Mouse (Mus musculus): Measurements from ENCODE around the gene Nprl3. TPM values are rescaled to one million over a fixed set of nuclear protein-coding genes. Genes with fewer than 3 reads are reported as not detected.

Nprl3 gene
- polyA plus RNA-seq, 1 experiment from 2014 or later: 31.0 TPM

GRCm38 (mm10) chr11:32195867-32196540, 71.5 kb downstream of the Nprl3 start:
- DNase-seq (ENCODE audit: low spot score): no peak
- no peak overlapping the region for H3K9ac ChIP-seq (ENCODE audit: low read depth, low read length)
- no peak overlapping the region for H3K27ac ChIP-seq (ENCODE audit: low read depth, low read length)

GRCm38 (mm10) chr11:32194626-32195025, 72.9 kb downstream of the Nprl3 start:
- Histone ChIP-seq H3K4me2 (no peak overlapping the region), H3K4me1 (replicated peaks; ENCODE audit: control insufficient read depth, insufficient read depth, low read length) (peaks cover 20% of the 10 kb centered on the region), H3K9me3 (ENCODE audit: control insufficient read depth, low read length) (no peaks in the 10 kb centered on the region), H3K4me3 (ENCODE audit: low read depth, low read length) (no peak overlapping the region), H3K9ac (ENCODE audit: low read depth, low read length) (no peak overlapping the region), H3K27me3 (replicated peaks; ENCODE audit: control insufficient read depth, insufficient read depth, low read length) (no peaks in the 10 kb centered on the region), H3K27ac (ENCODE audit: low read depth, low read length) (no peak overlapping the region), H3K36me3 (ENCODE audit: control insufficient read depth, insufficient read depth, low read length) (no peaks in the 10 kb centered on the region)
- no peak for DNase-seq (ENCODE audit: low spot score)
- ATAC-seq (replicated peaks; ENCODE audit: low FRiP score): no peak
- 83% methylated on average over 5 of the region's 5 CpGs for WGBS

More at GRCm38 (mm10) chr11:32195867-32196540, 71.5 kb downstream of the Nprl3 start:
- WGBS: 16% methylated on average over 11 of the region's 11 CpGs
- Histone ChIP-seq H3K4me2 (peak overlapping the region; percentile 33), H3K9me3 (ENCODE audit: control insufficient read depth, low read length) (no peaks in the 10 kb centered on the region), H3K27me3 (replicated peaks; ENCODE audit: control insufficient read depth, insufficient read depth, low read length) (no peaks in the 10 kb centered on the region), H3K4me1 (replicated peaks; ENCODE audit: control insufficient read depth, insufficient read depth, low read length) (peaks cover 26% of the 10 kb centered on the region), H3K36me3 (ENCODE audit: control insufficient read depth, insufficient read depth, low read length) (no peaks in the 10 kb centered on the region), H3K4me3 (ENCODE audit: low read depth, low read length) (no peak overlapping the region)
- ATAC-seq (replicated peaks; ENCODE audit: low FRiP score): peak; percentile 39

DNA sequence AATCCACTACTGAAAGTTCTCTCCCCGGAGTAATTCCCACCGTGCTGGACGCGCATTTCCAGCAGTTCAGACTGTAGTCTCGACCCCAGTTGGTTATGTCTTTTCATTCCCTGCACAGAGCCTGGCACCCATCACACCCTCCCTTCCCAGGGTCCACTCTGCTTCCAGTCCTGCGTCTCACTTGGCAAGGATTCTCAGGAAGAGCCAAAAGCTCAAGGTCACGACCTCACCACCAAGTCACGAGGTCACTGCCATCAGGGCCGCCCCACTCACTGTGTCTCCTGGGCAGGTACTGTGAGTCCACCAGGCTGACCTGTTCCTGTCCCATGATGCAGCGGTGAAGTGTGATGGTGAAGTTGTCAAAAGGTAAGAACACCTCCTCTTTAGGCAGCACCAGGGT, 73.4 kb downstream of the Nprl3 start:
- H3K9me3 ChIP-seq (ENCODE audit: control insufficient read depth, low read length): no peaks in the 10 kb centered on the region
- H3K36me3 ChIP-seq (ENCODE audit: control insufficient read depth, insufficient read depth, low read length): no peaks in the 10 kb centered on the region
- no peak overlapping the region for H3K4me2 ChIP-seq
- no peak overlapping the region for H3K9ac ChIP-seq (ENCODE audit: low read depth, low read length)
- no peaks in the 10 kb centered on the region for H3K27me3 ChIP-seq (replicated peaks; ENCODE audit: control insufficient read depth, insufficient read depth, low read length)
- no peak for ATAC-seq (replicated peaks; ENCODE audit: low FRiP score)
- no peak overlapping the region for H3K27ac ChIP-seq (ENCODE audit: low read depth, low read length)
- 80% methylated on average over 10 of the region's 10 CpGs for WGBS
- H3K4me1 ChIP-seq (replicated peaks; ENCODE audit: control insufficient read depth, insufficient read depth, low read length): peaks cover 15% of the 10 kb centered on the region
- peak; percentile 26 for DNase-seq (ENCODE audit: low spot score)
- H3K4me3 ChIP-seq (ENCODE audit: low read depth, low read length): no peak overlapping the region

- H3K4me2 ChIP-seq: no peak overlapping the region
- no peak overlapping the region for H3K4me3 ChIP-seq (ENCODE audit: low read depth, low read length)
- no peaks in the 10 kb centered on the region for H3K9me3 ChIP-seq (ENCODE audit: control insufficient read depth, low read length)
- 90% methylated on average over 10 of the region's 10 CpGs for WGBS
- no peak for ATAC-seq (replicated peaks; ENCODE audit: low FRiP score)
- no peak for DNase-seq (ENCODE audit: low spot score)
- H3K27me3 ChIP-seq (replicated peaks; ENCODE audit: control insufficient read depth, insufficient read depth, low read length): no peaks in the 10 kb centered on the region
- H3K4me1 ChIP-seq (replicated peaks; ENCODE audit: control insufficient read depth, insufficient read depth, low read length): peaks cover 8% of the 10 kb centered on the region
- H3K9ac ChIP-seq (ENCODE audit: low read depth, low read length): no peak overlapping the region
- no peaks in the 10 kb centered on the region for H3K36me3 ChIP-seq (ENCODE audit: control insufficient read depth, insufficient read depth, low read length)
- no peak overlapping the region for H3K27ac ChIP-seq (ENCODE audit: low read depth, low read length)
These were observed 74.4 kb downstream of the Nprl3 start for GRCm38 (mm10) chr11:32193156-32193555.

- H3K4me1 ChIP-seq (replicated peaks; ENCODE audit: control insufficient read depth, insufficient read depth, low read length): peaks cover 2% of the 10 kb centered on the region; the same call in 1 of the 2 replicates
- H3K36me3 ChIP-seq (ENCODE audit: control insufficient read depth, insufficient read depth, low read length): no peaks in the 10 kb centered on the region
- 81% methylated on average over 13 of the region's 13 CpGs for WGBS
- H3K9me3 ChIP-seq (ENCODE audit: control insufficient read depth, low read length): no peaks in the 10 kb centered on the region
- no peak for ATAC-seq (replicated peaks; ENCODE audit: low FRiP score)
- H3K9ac ChIP-seq (ENCODE audit: low read depth, low read length): no peak overlapping the region
- DNase-seq (ENCODE audit: low spot score): no peak
- no peak overlapping the region for H3K4me3 ChIP-seq (ENCODE audit: low read depth, low read length)
- no peaks in the 10 kb centered on the region for H3K27me3 ChIP-seq (replicated peaks; ENCODE audit: control insufficient read depth, insufficient read depth, low read length)
- H3K27ac ChIP-seq (ENCODE audit: low read depth, low read length): no peak overlapping the region
- H3K4me2 ChIP-seq: no peak overlapping the region
These were observed 76.8 kb downstream of the Nprl3 start for GRCm38 (mm10) chr11:32190603-32191110.

GRCm38 (mm10) chr11:32190119-32190518, 77.4 kb downstream of the Nprl3 start:
- 82% methylated on average over 9 of the region's 9 CpGs for WGBS
- no peak overlapping the region for H3K9ac ChIP-seq (ENCODE audit: low read depth, low read length)
- no peak overlapping the region for H3K27ac ChIP-seq (ENCODE audit: low read depth, low read length)
- H3K36me3 ChIP-seq (ENCODE audit: control insufficient read depth, insufficient read depth, low read length): no peaks in the 10 kb centered on the region
- no peaks in the 10 kb centered on the region for H3K27me3 ChIP-seq (replicated peaks; ENCODE audit: control insufficient read depth, insufficient read depth, low read length)
- ATAC-seq (replicated peaks; ENCODE audit: low FRiP score): no peak
- H3K4me3 ChIP-seq (ENCODE audit: low read depth, low read length): no peak overlapping the region
- no peak for DNase-seq (ENCODE audit: low spot score)
- H3K4me1 ChIP-seq (replicated peaks; ENCODE audit: control insufficient read depth, insufficient read depth, low read length): no peaks in the 10 kb centered on the region
- H3K9me3 ChIP-seq (ENCODE audit: control insufficient read depth, low read length): no peaks in the 10 kb centered on the region
- no peak overlapping the region for H3K4me2 ChIP-seq

GRCm38 (mm10) chr11:32189434-32189833, 78.1 kb downstream of the Nprl3 start:
- H3K4me3 ChIP-seq (ENCODE audit: low read depth, low read length): no peak overlapping the region
- H3K27me3 ChIP-seq (replicated peaks; ENCODE audit: control insufficient read depth, insufficient read depth, low read length): no peaks in the 10 kb centered on the region
- 81% methylated on average over 5 of the region's 5 CpGs for WGBS
- no peaks in the 10 kb centered on the region for H3K36me3 ChIP-seq (ENCODE audit: control insufficient read depth, insufficient read depth, low read length)
- no peak overlapping the region for H3K27ac ChIP-seq (ENCODE audit: low read depth, low read length)
- H3K9me3 ChIP-seq (ENCODE audit: control insufficient read depth, low read length): no peaks in the 10 kb centered on the region
- no peak for DNase-seq (ENCODE audit: low spot score)
- no peaks in the 10 kb centered on the region for H3K4me1 ChIP-seq (replicated peaks; ENCODE audit: control insufficient read depth, insufficient read depth, low read length)
- H3K9ac ChIP-seq (ENCODE audit: low read depth, low read length): no peak overlapping the region
- H3K4me2 ChIP-seq: no peak overlapping the region
- no peak for ATAC-seq (replicated peaks; ENCODE audit: low FRiP score)

GRCm38 (mm10) chr11:32188881-32189280, 78.6 kb downstream of the Nprl3 start:
- no peaks in the 10 kb centered on the region for H3K27me3 ChIP-seq (replicated peaks; ENCODE audit: control insufficient read depth, insufficient read depth, low read length)
- ATAC-seq (replicated peaks; ENCODE audit: low FRiP score) (no peak), DNase-seq (ENCODE audit: low spot score) (no peak)
- no peak overlapping the region for H3K9ac ChIP-seq (ENCODE audit: low read depth, low read length)
- no peaks in the 10 kb centered on the region for H3K9me3 ChIP-seq (ENCODE audit: control insufficient read depth, low read length)
- no peak overlapping the region for H3K4me2 ChIP-seq
- H3K4me1 ChIP-seq (replicated peaks; ENCODE audit: control insufficient read depth, insufficient read depth, low read length): no peaks in the 10 kb centered on the region
- H3K4me3 ChIP-seq (ENCODE audit: low read depth, low read length): no peak overlapping the region
- H3K36me3 ChIP-seq (ENCODE audit: control insufficient read depth, insufficient read depth, low read length): no peaks in the 10 kb centered on the region
- WGBS: 86% methylated on average over 12 of the region's 12 CpGs
- no peak overlapping the region for H3K27ac ChIP-seq (ENCODE audit: low read depth, low read length)

DNA sequence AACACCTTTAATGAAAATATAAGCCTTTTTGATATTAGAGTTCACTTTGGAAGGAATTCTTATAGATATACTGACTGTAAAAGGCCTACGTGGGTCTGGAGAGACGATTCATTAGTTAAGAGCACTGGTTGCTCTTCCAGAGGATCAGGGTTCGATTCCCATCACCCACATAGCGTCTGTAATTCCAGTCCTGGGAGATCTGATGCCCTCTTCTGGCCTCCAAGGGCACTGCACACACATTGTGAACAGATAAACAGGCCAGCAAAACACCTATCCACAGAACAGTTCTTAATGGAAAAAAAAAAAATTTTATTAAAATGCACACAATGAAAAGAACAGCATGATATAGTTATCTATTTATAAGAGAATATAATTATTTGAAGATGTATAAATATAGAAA, 80.3 kb downstream of the Nprl3 start:
- Histone ChIP-seq H3K4me2 (no peak overlapping the region), H3K36me3 (ENCODE audit: control insufficient read depth, insufficient read depth, low read length) (no peaks in the 10 kb centered on the region), H3K9me3 (ENCODE audit: control insufficient read depth, low read length) (no peaks in the 10 kb centered on the region), H3K9ac (ENCODE audit: low read depth, low read length) (no peak overlapping the region), H3K27ac (ENCODE audit: low read depth, low read length) (no peak overlapping the region), H3K4me3 (ENCODE audit: low read depth, low read length) (no peak overlapping the region), H3K4me1 (replicated peaks; ENCODE audit: control insufficient read depth, insufficient read depth, low read length) (no peaks in the 10 kb centered on the region), H3K27me3 (replicated peaks; ENCODE audit: control insufficient read depth, insufficient read depth, low read length) (no peaks in the 10 kb centered on the region)
- 83% methylated on average over 4 of the region's 4 CpGs for WGBS
- DNase-seq (ENCODE audit: low spot score) (no peak), ATAC-seq (replicated peaks; ENCODE audit: low FRiP score) (no peak)
